Mouse (Mus musculus) lung, embryonic 14.5 days (tissue): ENCODE data around the gene Dcaf17. TPM values are rescaled to one million over a fixed set of nuclear protein-coding genes. Genes with fewer than 3 reads are reported as not detected.
A peak's percentile ranks its signal among the peaks of the same experiment; 100 is the strongest.

Experiments used
- ATAC-seq: fragments of 200-750 bp; cut with Nextera tagmentation; 2 replicates; pipeline ENCODE4 v1.8.0; 2017; ENCODE audit warnings: mild to moderate bottlenecking, moderate TSS enrichment, moderate library complexity; ENCODE audit not compliant: insufficient read depth
- DNase-seq: peaks from one replicate; pipeline ENCODE4 v3.0.0-alpha.2; 2015
- H3K27ac ChIP-seq: fragments of 300-500 bp; sonication (generic); 2 replicates; pipeline ENCODE4 v1.5.1; 2014; ENCODE audit warnings: low read depth, mild to moderate bottlenecking, moderate library complexity
- H3K27me3 ChIP-seq: fragments of 300-500 bp; sonication (generic); 2 replicates; pipeline ENCODE4 v1.6.1; 2014; ENCODE audit warnings: low read length, control low read depth; ENCODE audit not compliant: insufficient read depth
- H3K36me3 ChIP-seq: fragments of 300-500 bp; sonication (generic); 2 replicates; pipeline ENCODE4 v1.6.1; 2014; ENCODE audit warnings: control low read depth; ENCODE audit not compliant: insufficient read depth
- H3K4me1 ChIP-seq: fragments of 300-500 bp; sonication (generic); 2 replicates; pipeline ENCODE4 v1.6.1; 2014; ENCODE audit warnings: antibody characterized with exemption, control low read depth; ENCODE audit not compliant: insufficient read depth
- H3K4me2 ChIP-seq: fragments of 300-500 bp; sonication (generic); 2 replicates; pipeline ENCODE4 v1.6.1; 2014; ENCODE audit warnings: mild to moderate bottlenecking
- H3K4me3 ChIP-seq: fragments of 300-500 bp; sonication (generic); 2 replicates; pipeline ENCODE4 v1.5.1; 2014; ENCODE audit warnings: low read depth, low read length
- H3K9ac ChIP-seq: fragments of 300-500 bp; sonication (generic); 2 replicates; pipeline ENCODE4 v1.6.1; 2014
- H3K9me3 ChIP-seq: fragments of 300-500 bp; sonication (generic); 2 replicates; pipeline ENCODE4 v1.6.1; 2016; ENCODE audit warnings: low read depth, low read length, control low read depth
- CTCF ChIP-seq: IDR thresholded peaks from 2 replicates; pipeline ENCODE4 v1.5.1; 2016; ENCODE audit warnings: antibody characterized with exemption, low read depth
- WGBS: fragments of 180-500 bp; shearing (Covaris S2); extraction: QIAGEN DNeasy Blood & Tissue Kit; methylation state at CpG from one replicate; pipeline ENCODE4 v1.1.7; 2014; 5-methylcytosine and 5-hydroxymethylcytosine counted together
- polyA plus RNA-seq: library from polyadenylated mRNA; unstranded; fragments of >200 nt; fragmentation: Nextera tagmentation; extraction: Ambion mirVana; gene quantifications from 2 replicates; pipeline ENCODE4 v1.2.1, GENCODE M21; 2014

The Dcaf17 gene
- polyA plus RNA-seq, 1 experiment from 2014 or later: 28.6 TPM

DNA sequence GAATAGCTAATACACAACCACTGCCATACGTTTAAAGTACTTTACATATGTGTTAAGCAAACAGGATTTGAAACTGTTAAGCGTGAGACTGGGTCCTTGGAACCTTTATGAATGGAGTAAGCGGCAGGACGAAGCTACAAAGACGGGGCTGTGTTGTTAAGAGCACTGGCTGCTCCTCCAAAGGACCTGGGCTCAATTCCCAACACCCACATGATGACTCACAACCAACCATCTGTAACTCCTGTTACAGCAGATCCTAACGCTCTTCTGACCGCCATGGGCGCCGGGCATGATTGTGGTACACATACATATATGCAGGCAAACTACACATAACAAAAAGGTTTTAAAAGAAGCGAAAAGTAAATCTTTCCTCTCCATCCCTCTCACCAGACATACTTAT lies 65.7 kb downstream of the Dcaf17 start:
- Histone ChIP-seq H3K9ac (no peak overlapping the region), H3K4me3 (no peak overlapping the region), H3K4me2 (no peak overlapping the region), H3K27me3 (peaks cover 13% of the 10 kb centered on the region), H3K27ac (no peak overlapping the region), H3K4me1 (peaks cover 2% of the 10 kb centered on the region; the same call in 1 of the 2 replicates), H3K36me3 (no peaks in the 10 kb centered on the region), H3K9me3 (0 out of 2 replicates have a peak, but pooled peaks cover 4% of the 10 kb centered on the region)
- no peak for ATAC-seq
- 78% methylated on average over 10 of the region's 10 CpGs for WGBS
- no peak for DNase-seq
- no peak for TF ChIP-seq CTCF

DNA sequence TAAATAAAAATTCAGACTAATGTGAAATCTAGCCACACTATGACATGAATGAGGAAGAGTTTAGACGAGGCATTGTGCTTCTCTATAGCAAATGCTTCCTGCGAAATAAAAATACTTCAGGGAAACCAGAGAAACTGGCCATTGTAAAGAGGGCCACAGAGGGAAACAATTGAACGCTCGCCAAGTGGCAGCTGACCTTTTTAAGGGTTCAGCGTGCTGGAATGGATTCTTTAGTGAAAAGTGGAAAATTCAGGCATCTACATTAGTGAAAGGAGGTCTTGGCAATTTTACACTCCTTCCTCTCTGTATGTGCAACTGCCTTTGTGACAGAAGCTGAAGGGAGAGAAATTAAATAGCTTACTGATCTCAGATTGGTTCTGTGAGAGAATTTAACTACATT lies 66.3 kb downstream of the Dcaf17 start:
- no peak overlapping the region for H3K4me2 ChIP-seq
- ATAC-seq: no peak
- no peaks in the 10 kb centered on the region for H3K9me3 ChIP-seq
- DNase-seq: peak; percentile 53
- WGBS: 40% methylated on average over 5 of the region's 5 CpGs
- peaks cover 2% of the 10 kb centered on the region; the same call in 1 of the 2 replicates for H3K4me1 ChIP-seq
- no peak overlapping the region for H3K9ac ChIP-seq
- peaks cover 13% of the 10 kb centered on the region for H3K27me3 ChIP-seq
- H3K36me3 ChIP-seq: no peaks in the 10 kb centered on the region
- no peak for TF ChIP-seq CTCF
- H3K4me3 ChIP-seq: no peak overlapping the region
- no peak overlapping the region for H3K27ac ChIP-seq

DNA sequence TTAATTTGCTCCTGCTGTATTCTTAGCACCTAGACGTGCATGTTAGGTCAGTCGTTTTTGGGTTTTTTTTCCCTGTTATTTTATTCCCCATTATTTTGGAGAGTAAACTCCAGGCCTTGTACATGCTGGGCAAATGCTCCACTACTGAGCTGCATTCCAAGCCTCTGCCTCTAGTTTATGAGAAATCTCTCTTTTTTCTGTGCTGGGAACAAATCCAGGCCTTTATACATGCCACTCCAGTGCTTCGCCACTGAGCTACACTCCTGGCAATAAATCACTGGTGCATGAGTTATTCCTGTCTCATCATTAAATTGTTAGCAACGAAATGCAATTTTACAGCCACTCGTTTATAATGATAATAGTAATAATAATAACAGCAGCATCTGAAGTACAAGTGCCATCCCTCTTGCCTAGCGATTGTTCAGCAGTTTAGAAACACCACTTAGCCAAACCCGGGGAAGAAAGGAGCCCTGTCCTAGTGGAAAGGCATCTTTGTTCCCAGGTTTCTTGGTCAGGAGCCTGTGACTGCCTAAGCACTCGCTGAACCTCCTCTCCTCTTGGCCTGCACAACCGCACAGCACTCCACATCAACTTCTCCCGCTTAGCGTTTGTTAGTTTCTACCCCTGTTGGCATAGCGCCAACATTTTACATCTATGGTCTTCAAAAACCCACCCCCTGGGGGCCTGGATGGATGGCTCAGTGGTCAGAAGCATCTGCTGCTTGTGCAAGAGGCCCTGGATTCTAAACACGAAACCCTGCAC lies 67.3 kb downstream of the Dcaf17 start:
- no peak overlapping the region for H3K9ac ChIP-seq
- H3K4me2 ChIP-seq: no peak overlapping the region
- no peak for DNase-seq
- H3K4me1 ChIP-seq: peaks cover 2% of the 10 kb centered on the region; the same call in 1 of the 2 replicates
- no peak for TF ChIP-seq CTCF
- no peaks in the 10 kb centered on the region for H3K9me3 ChIP-seq
- no peak for ATAC-seq
- 66% methylated on average over 13 of the region's 13 CpGs for WGBS
- H3K27ac ChIP-seq: no peak overlapping the region
- no peaks in the 10 kb centered on the region for H3K36me3 ChIP-seq
- H3K27me3 ChIP-seq: peaks cover 7% of the 10 kb centered on the region
- H3K4me3 ChIP-seq: no peak overlapping the region

DNA sequence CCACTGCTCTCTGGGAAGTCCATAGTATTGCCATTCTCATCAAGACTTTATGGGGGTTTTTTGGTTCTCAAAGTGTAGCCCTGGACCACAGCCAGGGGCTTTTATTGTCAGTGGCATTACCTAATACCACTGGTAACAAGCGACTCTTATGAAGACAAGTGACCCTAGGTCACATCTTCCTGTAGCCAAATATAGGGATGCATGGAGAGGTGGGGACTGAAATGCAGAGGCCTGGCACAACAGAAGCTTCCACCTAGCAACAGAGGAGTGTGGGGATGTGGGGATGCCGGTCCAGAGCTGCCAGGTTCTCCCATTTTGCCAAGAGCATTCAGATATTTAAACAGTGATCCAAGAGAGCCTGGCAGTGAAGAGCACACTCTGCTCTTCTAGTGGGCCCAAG lies 68.5 kb downstream of the Dcaf17 start:
- Histone ChIP-seq H3K4me2 (no peak overlapping the region), H3K27me3 (0 out of 2 replicates have a peak, but pooled peaks cover 6% of the 10 kb centered on the region), H3K4me3 (no peak overlapping the region), H3K4me1 (peaks cover 5% of the 10 kb centered on the region), H3K27ac (no peak overlapping the region), H3K36me3 (no peaks in the 10 kb centered on the region), H3K9ac (no peak overlapping the region), H3K9me3 (no peaks in the 10 kb centered on the region)
- no peak for TF ChIP-seq CTCF
- WGBS: 48% methylated on average over 2 of the region's 2 CpGs
- ATAC-seq (no peak), DNase-seq (no peak)

DNA sequence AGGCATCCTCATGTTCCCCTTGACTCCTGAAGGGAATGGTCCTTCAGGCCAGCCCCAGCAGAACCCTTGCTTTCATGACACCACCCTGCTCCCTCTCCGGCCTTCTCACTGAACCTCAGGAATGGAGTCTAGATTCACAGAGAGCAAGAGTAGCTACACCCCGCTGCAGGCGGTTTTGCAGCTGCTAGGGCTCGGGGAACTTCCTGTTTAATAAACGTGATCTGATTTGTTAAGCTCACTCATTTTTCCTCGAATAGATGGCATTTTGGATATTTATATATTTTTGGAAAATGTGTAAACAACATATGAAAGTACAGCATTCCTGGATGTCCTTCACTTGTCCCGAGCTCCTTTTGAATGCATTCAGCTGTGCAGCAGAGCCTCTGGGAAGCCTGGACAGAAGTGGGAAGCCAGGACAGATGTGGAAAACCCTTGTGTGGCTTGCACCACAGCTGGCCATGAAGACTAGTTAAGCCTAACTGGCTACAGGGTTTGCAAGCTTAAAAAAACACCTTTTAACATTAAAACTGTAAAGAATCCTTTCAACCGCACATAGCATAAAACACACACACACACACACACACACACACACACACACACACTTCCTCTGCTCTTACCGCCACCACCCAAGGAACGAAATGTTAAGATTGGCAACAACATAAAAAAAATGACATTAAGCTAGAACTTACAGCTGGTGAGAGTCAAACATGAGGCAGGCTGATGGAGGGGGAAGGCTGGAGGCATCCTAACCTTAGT lies 72.8 kb downstream of the Dcaf17 start:
- Histone ChIP-seq H3K4me2 (no peak overlapping the region), H3K9me3 (no peaks in the 10 kb centered on the region), H3K27me3 (no peaks in the 10 kb centered on the region), H3K9ac (no peak overlapping the region), H3K4me3 (no peak overlapping the region), H3K36me3 (no peaks in the 10 kb centered on the region), H3K4me1 (peaks cover 5% of the 10 kb centered on the region), H3K27ac (no peak overlapping the region)
- DNase-seq (peak; percentile 57), ATAC-seq (peak; percentile 54; the same call in 1 of the 2 replicates)
- 34% methylated on average over 10 of the region's 10 CpGs for WGBS
- TF ChIP-seq CTCF: no peak

DNA sequence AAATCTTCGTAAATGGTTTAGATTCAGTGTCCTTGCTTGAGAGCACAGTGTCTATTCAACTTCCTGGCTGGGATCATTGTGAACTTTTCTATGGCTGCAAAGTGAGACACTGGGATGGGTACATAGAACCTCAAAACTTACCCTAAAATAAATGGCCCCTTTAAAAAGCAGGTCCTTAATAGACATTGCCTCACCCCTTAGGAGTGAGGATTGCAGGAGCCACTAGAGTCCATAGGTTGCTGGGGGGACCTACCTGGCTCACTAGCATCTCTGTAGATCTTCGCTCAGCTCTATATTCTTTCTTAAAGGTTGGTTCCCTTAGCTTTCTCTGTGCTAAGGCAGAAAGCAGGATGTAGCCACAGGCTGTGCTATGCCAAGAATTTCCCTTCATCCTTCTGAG lies 75.2 kb downstream of the Dcaf17 start:
- ATAC-seq (no peak), DNase-seq (no peak)
- Histone ChIP-seq H3K9me3 (no peaks in the 10 kb centered on the region), H3K27ac (no peak overlapping the region), H3K4me2 (no peak overlapping the region), H3K4me3 (no peak overlapping the region), H3K27me3 (no peaks in the 10 kb centered on the region), H3K9ac (no peak overlapping the region), H3K4me1 (peaks cover 5% of the 10 kb centered on the region), H3K36me3 (no peaks in the 10 kb centered on the region)
- no peak for TF ChIP-seq CTCF
- 88% methylated on average over 2 of the region's 2 CpGs for WGBS

DNA sequence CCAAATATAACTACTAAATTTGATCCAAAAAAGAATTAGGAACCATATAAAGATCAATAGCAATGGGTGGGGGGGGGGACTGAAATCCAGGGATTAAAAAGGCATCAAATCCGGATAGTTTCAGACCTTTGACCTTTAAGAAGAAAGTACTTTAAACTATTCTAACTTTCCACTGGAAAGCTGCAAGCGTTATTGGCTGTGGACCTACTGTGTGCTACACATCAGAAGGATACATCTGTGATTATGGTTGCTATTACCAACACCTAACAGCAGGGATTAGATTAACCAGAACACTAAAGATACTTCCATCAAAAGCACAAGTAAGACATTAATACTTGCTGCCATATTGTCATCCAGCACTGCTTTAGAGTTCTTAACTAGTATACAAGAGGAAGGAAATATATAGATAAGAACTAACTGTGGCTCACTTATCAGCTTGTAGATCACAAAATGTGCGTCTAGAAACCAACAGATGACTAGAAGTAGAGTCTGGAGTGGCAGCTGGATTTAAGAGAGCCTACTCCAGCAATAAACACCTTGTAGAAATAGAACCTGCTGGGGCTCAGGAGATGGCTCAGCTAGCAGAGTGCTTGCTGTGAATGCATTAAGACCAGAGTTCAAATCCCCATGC lies 76.9 kb downstream of the Dcaf17 start:
- Histone ChIP-seq H3K9ac (no peak overlapping the region), H3K9me3 (no peaks in the 10 kb centered on the region), H3K36me3 (no peaks in the 10 kb centered on the region), H3K4me3 (no peak overlapping the region), H3K27me3 (no peaks in the 10 kb centered on the region), H3K4me1 (peaks cover 5% of the 10 kb centered on the region), H3K27ac (no peak overlapping the region), H3K4me2 (no peak overlapping the region)
- DNase-seq (no peak), ATAC-seq (no peak)
- WGBS: 65% methylated on average over 3 of the region's 3 CpGs
- TF ChIP-seq CTCF: no peak
